Mouse (Mus musculus): ENCODE data around the gene Tigd4. TPM values are rescaled to one million over a fixed set of nuclear protein-coding genes. Genes with fewer than 3 reads are reported as not detected.

Tigd4 gene
- polyA plus RNA-seq, 1 experiment from 2014 or later = not detected

GRCm38 (mm10) chr3:84619056-84619455 is 25.7 kb downstream of the Tigd4 start:
- Histone ChIP-seq H3K4me1 (replicated peaks; ENCODE audit: control insufficient read depth, insufficient read depth, low read length) (no peaks in the 10 kb centered on the region), H3K4me3 (ENCODE audit: low read depth, low read length) (no peak overlapping the region), H3K9ac (ENCODE audit: low read depth, low read length) (no peak overlapping the region), H3K9me3 (ENCODE audit: control insufficient read depth, low read length) (no peaks in the 10 kb centered on the region), H3K27ac (ENCODE audit: low read depth, low read length) (no peak overlapping the region), H3K4me2 (no peak overlapping the region), H3K36me3 (ENCODE audit: control insufficient read depth, insufficient read depth, low read length) (no peaks in the 10 kb centered on the region), H3K27me3 (replicated peaks; ENCODE audit: control insufficient read depth, insufficient read depth, low read length) (0 out of 2 replicates have a peak, but pooled peaks cover 2% of the 10 kb centered on the region)
- no peak for DNase-seq (ENCODE audit: low spot score)
- 87% methylated on average over 7 of the region's 7 CpGs for WGBS
- ATAC-seq (replicated peaks; ENCODE audit: low FRiP score) = no peak

DNA sequence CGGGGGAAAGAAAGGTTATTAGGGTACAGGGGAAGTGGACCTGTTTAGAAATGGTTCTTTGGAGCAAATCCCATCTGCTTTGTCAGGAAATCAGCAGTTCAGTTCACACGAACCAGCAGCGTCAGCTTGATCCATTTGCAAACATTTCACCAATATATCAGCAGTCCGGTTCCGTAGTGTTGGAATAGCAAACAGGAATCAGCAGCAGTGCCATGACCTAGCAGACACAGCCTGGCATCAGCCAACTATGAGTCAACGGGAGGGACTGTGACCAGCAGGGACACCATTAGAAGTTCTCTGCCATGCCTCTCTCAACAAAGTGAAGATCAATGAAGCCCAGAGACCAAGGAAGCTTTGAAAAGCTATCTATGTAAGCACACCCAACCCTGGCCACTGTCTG is 26.4 kb downstream of the Tigd4 start:
- ATAC-seq (replicated peaks; ENCODE audit: low FRiP score) (no peak), DNase-seq (ENCODE audit: low spot score) (no peak)
- 93% methylated on average over 6 of the region's 6 CpGs for WGBS
- Histone ChIP-seq H3K9me3 (ENCODE audit: control insufficient read depth, low read length) (no peaks in the 10 kb centered on the region), H3K36me3 (ENCODE audit: control insufficient read depth, insufficient read depth, low read length) (no peaks in the 10 kb centered on the region), H3K4me3 (ENCODE audit: low read depth, low read length) (no peak overlapping the region), H3K27me3 (replicated peaks; ENCODE audit: control insufficient read depth, insufficient read depth, low read length) (0 out of 2 replicates have a peak, but pooled peaks cover 2% of the 10 kb centered on the region), H3K9ac (ENCODE audit: low read depth, low read length) (no peak overlapping the region), H3K4me1 (replicated peaks; ENCODE audit: control insufficient read depth, insufficient read depth, low read length) (no peaks in the 10 kb centered on the region), H3K27ac (ENCODE audit: low read depth, low read length) (no peak overlapping the region), H3K4me2 (no peak overlapping the region)

GRCm38 (mm10) chr3:84622026-84622425 is 28.7 kb downstream of the Tigd4 start:
- Histone ChIP-seq H3K27me3 (replicated peaks; ENCODE audit: control insufficient read depth, insufficient read depth, low read length) (0 out of 2 replicates have a peak, but pooled peaks cover 2% of the 10 kb centered on the region), H3K36me3 (ENCODE audit: control insufficient read depth, insufficient read depth, low read length) (no peaks in the 10 kb centered on the region), H3K9ac (ENCODE audit: low read depth, low read length) (no peak overlapping the region), H3K27ac (ENCODE audit: low read depth, low read length) (no peak overlapping the region), H3K4me3 (ENCODE audit: low read depth, low read length) (no peak overlapping the region), H3K4me2 (no peak overlapping the region), H3K9me3 (ENCODE audit: control insufficient read depth, low read length) (no peaks in the 10 kb centered on the region), H3K4me1 (replicated peaks; ENCODE audit: control insufficient read depth, insufficient read depth, low read length) (no peaks in the 10 kb centered on the region)
- no peak for DNase-seq (ENCODE audit: low spot score)
- WGBS = 32% methylated on average over 3 of the region's 3 CpGs
- no peak for ATAC-seq (replicated peaks; ENCODE audit: low FRiP score)

DNA sequence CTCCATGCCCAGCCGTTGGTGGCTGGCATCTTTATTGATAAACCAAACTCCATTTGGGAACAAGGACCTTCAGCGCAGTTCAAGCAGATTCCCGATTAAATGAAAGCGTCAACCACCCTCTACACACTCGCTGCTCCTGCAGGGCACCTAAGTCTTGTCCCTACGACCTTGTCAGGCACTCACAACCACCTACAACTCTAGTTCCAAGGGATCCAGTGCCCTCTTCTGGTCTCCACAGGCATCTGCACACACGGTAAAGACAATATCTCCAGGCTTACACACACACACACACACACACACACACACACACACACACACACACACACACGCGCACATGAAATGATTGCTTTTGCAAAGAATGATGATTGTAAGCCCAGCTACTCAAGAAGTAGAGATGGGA is 38.2 kb downstream of the Tigd4 start:
- no peaks in the 10 kb centered on the region for H3K36me3 ChIP-seq (ENCODE audit: control insufficient read depth, insufficient read depth, low read length)
- no peak overlapping the region for H3K4me3 ChIP-seq (ENCODE audit: low read depth, low read length)
- H3K4me1 ChIP-seq (replicated peaks; ENCODE audit: control insufficient read depth, insufficient read depth, low read length) = no peaks in the 10 kb centered on the region
- H3K27ac ChIP-seq (ENCODE audit: low read depth, low read length) = no peak overlapping the region
- H3K9ac ChIP-seq (ENCODE audit: low read depth, low read length) = no peak overlapping the region
- ATAC-seq (replicated peaks; ENCODE audit: low FRiP score) (no peak), DNase-seq (ENCODE audit: low spot score) (no peak)
- 95% methylated on average over 9 of the region's 9 CpGs for WGBS
- no peaks in the 10 kb centered on the region for H3K27me3 ChIP-seq (replicated peaks; ENCODE audit: control insufficient read depth, insufficient read depth, low read length)
- no peaks in the 10 kb centered on the region for H3K9me3 ChIP-seq (ENCODE audit: control insufficient read depth, low read length)
- H3K4me2 ChIP-seq = no peak overlapping the region

GRCm38 (mm10) chr3:84637095-84637494 is 43.7 kb downstream of the Tigd4 start:
- no peak overlapping the region for H3K4me3 ChIP-seq (ENCODE audit: low read depth, low read length)
- no peaks in the 10 kb centered on the region for H3K27me3 ChIP-seq (replicated peaks; ENCODE audit: control insufficient read depth, insufficient read depth, low read length)
- DNase-seq (ENCODE audit: low spot score) (no peak), ATAC-seq (replicated peaks; ENCODE audit: low FRiP score) (no peak)
- no peaks in the 10 kb centered on the region for H3K9me3 ChIP-seq (ENCODE audit: control insufficient read depth, low read length)
- H3K27ac ChIP-seq (ENCODE audit: low read depth, low read length) = no peak overlapping the region
- H3K4me2 ChIP-seq = no peak overlapping the region
- WGBS = 78% methylated on average over 6 of the region's 6 CpGs
- no peaks in the 10 kb centered on the region for H3K36me3 ChIP-seq (ENCODE audit: control insufficient read depth, insufficient read depth, low read length)
- no peak overlapping the region for H3K9ac ChIP-seq (ENCODE audit: low read depth, low read length)
- H3K4me1 ChIP-seq (replicated peaks; ENCODE audit: control insufficient read depth, insufficient read depth, low read length) = no peaks in the 10 kb centered on the region

- WGBS = 55% methylated on average over 12 of the region's 12 CpGs
- H3K4me2 ChIP-seq = no peak overlapping the region
- DNase-seq (ENCODE audit: low spot score) = no peak
Observed at GRCm38 (mm10) chr3:84637890-84638578, 44.7 kb downstream of the Tigd4 start.

DNA sequence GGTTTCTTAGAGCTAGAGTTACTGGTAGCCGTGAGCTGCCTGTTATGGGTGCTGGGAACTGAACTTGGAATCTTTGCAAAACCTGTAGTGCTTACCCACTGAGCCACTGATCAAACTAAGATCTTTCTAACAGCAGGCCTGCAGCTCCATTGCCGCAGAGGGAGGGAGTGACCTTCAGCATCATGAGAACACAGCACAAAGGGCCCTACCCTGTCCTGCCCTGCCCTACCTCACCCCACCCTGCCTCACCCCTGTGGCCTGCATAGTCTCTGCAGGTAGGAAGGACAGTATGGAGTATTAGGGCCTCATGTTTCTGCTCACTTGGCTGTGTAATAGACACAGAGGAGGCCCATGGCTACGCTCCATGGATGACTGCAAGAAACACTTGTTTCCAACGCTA is 45.5 kb downstream of the Tigd4 start:
- no peak overlapping the region for H3K4me2 ChIP-seq
- H3K36me3 ChIP-seq (ENCODE audit: control insufficient read depth, insufficient read depth, low read length) = no peaks in the 10 kb centered on the region
- ATAC-seq (replicated peaks; ENCODE audit: low FRiP score) (no peak), DNase-seq (ENCODE audit: low spot score) (no peak)
- WGBS = 81% methylated on average over 4 of the region's 4 CpGs
- no peak overlapping the region for H3K4me3 ChIP-seq (ENCODE audit: low read depth, low read length)
- H3K4me1 ChIP-seq (replicated peaks; ENCODE audit: control insufficient read depth, insufficient read depth, low read length) = no peaks in the 10 kb centered on the region
- no peak overlapping the region for H3K27ac ChIP-seq (ENCODE audit: low read depth, low read length)
- H3K9me3 ChIP-seq (ENCODE audit: control insufficient read depth, low read length) = no peaks in the 10 kb centered on the region
- no peak overlapping the region for H3K9ac ChIP-seq (ENCODE audit: low read depth, low read length)
- H3K27me3 ChIP-seq (replicated peaks; ENCODE audit: control insufficient read depth, insufficient read depth, low read length) = no peaks in the 10 kb centered on the region

More at GRCm38 (mm10) chr3:84637890-84638578, 44.7 kb downstream of the Tigd4 start:
- Histone ChIP-seq H3K4me3 (ENCODE audit: low read depth, low read length) (no peak overlapping the region), H3K27ac (ENCODE audit: low read depth, low read length) (no peak overlapping the region), H3K36me3 (ENCODE audit: control insufficient read depth, insufficient read depth, low read length) (no peaks in the 10 kb centered on the region), H3K9ac (ENCODE audit: low read depth, low read length) (no peak overlapping the region), H3K9me3 (ENCODE audit: control insufficient read depth, low read length) (no peaks in the 10 kb centered on the region), H3K27me3 (replicated peaks; ENCODE audit: control insufficient read depth, insufficient read depth, low read length) (no peaks in the 10 kb centered on the region), H3K4me1 (replicated peaks; ENCODE audit: control insufficient read depth, insufficient read depth, low read length) (no peaks in the 10 kb centered on the region)
- ATAC-seq (replicated peaks; ENCODE audit: low FRiP score) = no peak; the same call in 1 of the 2 replicates

GRCm38 (mm10) chr3:84639767-84640500 is 46.6 kb downstream of the Tigd4 start:
- Histone ChIP-seq H3K27ac (ENCODE audit: low read depth, low read length) (no peak overlapping the region), H3K36me3 (ENCODE audit: control insufficient read depth, insufficient read depth, low read length) (no peaks in the 10 kb centered on the region), H3K9ac (ENCODE audit: low read depth, low read length) (no peak overlapping the region), H3K9me3 (ENCODE audit: control insufficient read depth, low read length) (no peaks in the 10 kb centered on the region), H3K4me3 (ENCODE audit: low read depth, low read length) (no peak overlapping the region), H3K4me1 (replicated peaks; ENCODE audit: control insufficient read depth, insufficient read depth, low read length) (no peaks in the 10 kb centered on the region), H3K27me3 (replicated peaks; ENCODE audit: control insufficient read depth, insufficient read depth, low read length) (no peaks in the 10 kb centered on the region), H3K4me2 (no peak overlapping the region)
- ATAC-seq (replicated peaks; ENCODE audit: low FRiP score) (no peak), DNase-seq (ENCODE audit: low spot score) (no peak)
- 29% methylated on average over 11 of the region's 11 CpGs for WGBS

- no peaks in the 10 kb centered on the region for H3K36me3 ChIP-seq (ENCODE audit: control insufficient read depth, insufficient read depth, low read length)
- WGBS = 52% methylated on average over 6 of the region's 6 CpGs
- H3K9ac ChIP-seq (ENCODE audit: low read depth, low read length) = no peak overlapping the region
- H3K4me2 ChIP-seq = no peak overlapping the region
- no peak for DNase-seq (ENCODE audit: low spot score)
- H3K9me3 ChIP-seq (ENCODE audit: control insufficient read depth, low read length) = no peaks in the 10 kb centered on the region
- no peaks in the 10 kb centered on the region for H3K4me1 ChIP-seq (replicated peaks; ENCODE audit: control insufficient read depth, insufficient read depth, low read length)
- no peak overlapping the region for H3K27ac ChIP-seq (ENCODE audit: low read depth, low read length)
- H3K27me3 ChIP-seq (replicated peaks; ENCODE audit: control insufficient read depth, insufficient read depth, low read length) = no peaks in the 10 kb centered on the region
- ATAC-seq (replicated peaks; ENCODE audit: low FRiP score) = no peak
- H3K4me3 ChIP-seq (ENCODE audit: low read depth, low read length) = no peak overlapping the region
Observed at GRCm38 (mm10) chr3:84640536-84640935, 47.2 kb downstream of the Tigd4 start.
